Mouse (Mus musculus): Measurements from ENCODE around the gene Gatad1. TPM values are rescaled to one million over a fixed set of nuclear protein-coding genes. Genes with fewer than 3 reads are reported as not detected.
A peak's percentile ranks its signal among the peaks of the same experiment; 100 is the strongest.
"Not testable (repeated sequence)": the region's sequence is repeated elsewhere in the genome, so short reads cannot be mapped to it uniquely, and the experiment has no call there.

The Gatad1 gene
- polyA plus RNA-seq, 1 experiment: 64.7 TPM

DNA sequence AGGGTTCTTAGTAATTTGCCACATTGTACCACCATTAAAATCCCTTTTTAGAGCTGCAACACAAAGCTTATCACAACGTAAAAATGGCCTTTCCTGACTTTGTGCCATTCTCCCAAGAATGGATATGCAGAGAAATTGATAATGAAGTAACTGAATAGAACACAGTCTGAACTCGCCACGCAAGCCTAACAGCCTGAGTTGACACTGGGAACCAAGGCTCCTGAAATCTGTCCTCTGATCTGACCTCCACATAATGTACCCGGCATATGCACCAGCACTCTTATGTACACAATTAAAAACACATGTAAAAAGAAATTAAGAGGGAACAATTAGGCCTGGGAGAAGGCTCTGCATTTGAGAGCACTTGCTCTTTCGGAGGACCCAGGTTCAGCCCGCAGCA, 11.7 kb downstream of the Gatad1 start:
- Histone ChIP-seq H3K4me3 (replicated peaks) (peak overlapping the region; percentile 76), H3K9me3 (no peaks in the 10 kb centered on the region), H3K4me1 (peaks cover 70% of the 10 kb centered on the region), H3K36me3 (replicated peaks; ENCODE audit: low read length) (peaks cover 56% of the 10 kb centered on the region), H3K27me3 (replicated peaks) (no peaks in the 10 kb centered on the region)
- no peak for TF ChIP-seq FLI1 (IDR thresholded peaks at IDR 0.05; ENCODE audit: low read length)
- TF ChIP-seq GATA1 (IDR thresholded peaks at IDR 0.05; ENCODE audit: borderline replicate concordance, low read length): no peak

- H3K36me3 ChIP-seq (replicated peaks; ENCODE audit: low read length): peaks cover 58% of the 10 kb centered on the region
- peaks cover 63% of the 10 kb centered on the region for H3K4me1 ChIP-seq
- no peak for TF ChIP-seq GATA1 (IDR thresholded peaks at IDR 0.05; ENCODE audit: borderline replicate concordance, low read length)
- TF ChIP-seq FLI1 (IDR thresholded peaks at IDR 0.05; ENCODE audit: low read length): no peak
- H3K9me3 ChIP-seq: no peaks in the 10 kb centered on the region
- H3K27me3 ChIP-seq (replicated peaks): no peaks in the 10 kb centered on the region
- no peak overlapping the region for H3K4me3 ChIP-seq (replicated peaks)
These were observed 12.4 kb downstream of the Gatad1 start for GRCm38 (mm10) chr5:3644621-3645020.

DNA sequence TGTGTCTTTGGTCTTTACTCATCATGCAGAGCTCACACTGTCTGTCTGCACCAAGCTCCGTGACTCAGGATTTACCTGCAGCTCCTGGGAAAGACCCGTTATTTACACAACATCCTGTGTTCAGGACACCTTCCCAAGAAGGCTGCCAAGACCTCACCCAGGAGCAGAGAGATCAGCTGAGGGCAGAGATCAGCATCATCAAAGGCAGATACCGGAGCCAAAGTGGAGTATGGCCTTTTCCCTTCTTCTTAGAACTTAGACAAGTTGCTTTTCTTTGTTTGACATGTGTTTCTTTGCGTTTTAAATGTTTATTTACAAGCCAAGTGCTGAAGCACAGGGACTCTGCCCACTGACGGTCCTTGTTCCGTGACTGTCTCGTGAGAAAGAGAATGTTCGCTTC, 21.7 kb downstream of the Gatad1 start:
- no peaks in the 10 kb centered on the region for H3K9me3 ChIP-seq
- no peaks in the 10 kb centered on the region for H3K27me3 ChIP-seq (replicated peaks)
- no peak for TF ChIP-seq FLI1 (IDR thresholded peaks at IDR 0.05; ENCODE audit: low read length)
- no peak for TF ChIP-seq GATA1 (IDR thresholded peaks at IDR 0.05; ENCODE audit: borderline replicate concordance, low read length)
- no peak overlapping the region for H3K4me3 ChIP-seq (replicated peaks)
- peaks cover 72% of the 10 kb centered on the region for H3K36me3 ChIP-seq (replicated peaks; ENCODE audit: low read length)
- peaks cover 24% of the 10 kb centered on the region for H3K4me1 ChIP-seq

- Histone ChIP-seq H3K36me3 (replicated peaks; ENCODE audit: low read length) (peaks cover 77% of the 10 kb centered on the region), H3K4me1 (peaks cover 24% of the 10 kb centered on the region), H3K9me3 (no peaks in the 10 kb centered on the region), H3K4me3 (replicated peaks) (no peak overlapping the region), H3K27me3 (replicated peaks) (no peaks in the 10 kb centered on the region)
- TF ChIP-seq FLI1 (IDR thresholded peaks at IDR 0.05; ENCODE audit: low read length) (no peak), GATA1 (IDR thresholded peaks at IDR 0.05; ENCODE audit: borderline replicate concordance, low read length) (no peak)
These were observed 23.0 kb downstream of the Gatad1 start for GRCm38 (mm10) chr5:3633951-3634350.

GRCm38 (mm10) chr5:3633315-3633714, 23.7 kb downstream of the Gatad1 start:
- no peak overlapping the region for H3K4me3 ChIP-seq (replicated peaks)
- peaks cover 78% of the 10 kb centered on the region for H3K36me3 ChIP-seq (replicated peaks; ENCODE audit: low read length)
- no peak for TF ChIP-seq GATA1 (IDR thresholded peaks at IDR 0.05; ENCODE audit: borderline replicate concordance, low read length)
- peaks cover 24% of the 10 kb centered on the region for H3K4me1 ChIP-seq
- H3K9me3 ChIP-seq: no peaks in the 10 kb centered on the region
- H3K27me3 ChIP-seq (replicated peaks): no peaks in the 10 kb centered on the region

DNA sequence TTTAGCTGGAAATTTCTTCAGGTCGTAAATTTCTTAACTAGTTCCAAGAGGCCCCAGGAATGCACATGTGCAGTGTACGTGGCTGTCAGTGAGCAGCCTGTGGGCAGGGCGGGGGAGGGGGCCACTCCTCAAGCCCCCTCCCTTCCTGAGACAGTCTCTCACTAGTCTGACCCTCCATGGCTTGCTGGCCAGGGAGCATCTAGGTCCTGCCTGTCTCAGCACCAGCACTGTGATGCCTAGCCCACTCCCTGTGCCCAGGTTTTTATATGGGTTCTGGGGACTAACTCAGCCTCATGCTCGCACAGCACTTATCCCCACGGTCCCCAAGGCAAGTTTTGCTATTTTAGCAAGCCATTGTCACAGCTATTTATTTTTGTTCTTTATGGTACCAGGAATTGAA, 24.7 kb downstream of the Gatad1 start:
- H3K9me3 ChIP-seq: no peaks in the 10 kb centered on the region
- TF ChIP-seq GATA1 (IDR thresholded peaks at IDR 0.05; ENCODE audit: borderline replicate concordance, low read length) (no peak), FLI1 (IDR thresholded peaks at IDR 0.05; ENCODE audit: low read length) (no peak)
- no peaks in the 10 kb centered on the region for H3K27me3 ChIP-seq (replicated peaks)
- peaks cover 24% of the 10 kb centered on the region for H3K4me1 ChIP-seq
- peak overlapping the region; percentile 5 for H3K4me3 ChIP-seq (replicated peaks)
- peaks cover 79% of the 10 kb centered on the region for H3K36me3 ChIP-seq (replicated peaks; ENCODE audit: low read length)

- Histone ChIP-seq H3K36me3 (replicated peaks; ENCODE audit: low read length) (peaks cover 80% of the 10 kb centered on the region), H3K4me1 (peaks cover 24% of the 10 kb centered on the region), H3K9me3 (no peaks in the 10 kb centered on the region), H3K4me3 (replicated peaks) (peak overlapping the region; percentile 42), H3K27me3 (replicated peaks) (no peaks in the 10 kb centered on the region)
- TF ChIP-seq FLI1 (IDR thresholded peaks at IDR 0.05; ENCODE audit: low read length) (no peak), GATA1 (IDR thresholded peaks at IDR 0.05; ENCODE audit: borderline replicate concordance, low read length) (no peak)
These were observed 25.3 kb downstream of the Gatad1 start for GRCm38 (mm10) chr5:3631512-3632271.

DNA sequence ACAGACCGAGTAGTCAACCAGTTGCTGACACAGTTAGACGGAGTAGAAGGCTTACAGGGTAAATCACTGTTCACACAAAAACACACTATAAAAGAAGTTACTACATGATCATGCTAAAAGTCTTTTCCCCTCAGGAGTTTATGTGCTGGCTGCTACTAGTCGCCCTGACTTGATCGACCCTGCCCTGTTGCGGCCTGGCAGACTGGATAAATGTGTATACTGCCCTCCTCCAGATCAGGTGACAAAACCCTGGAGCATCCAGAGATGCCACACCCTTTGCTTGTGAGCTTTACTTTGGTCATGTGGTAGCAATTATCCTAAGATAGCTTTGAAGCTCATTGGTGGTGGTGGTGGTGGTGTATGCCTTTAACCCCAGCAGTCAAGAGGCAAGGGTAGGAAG, 26.9 kb downstream of the Gatad1 start:
- Histone ChIP-seq H3K36me3 (replicated peaks; ENCODE audit: low read length) (peaks cover 80% of the 10 kb centered on the region), H3K9me3 (no peaks in the 10 kb centered on the region), H3K4me3 (replicated peaks) (no peak overlapping the region), H3K27me3 (replicated peaks) (no peaks in the 10 kb centered on the region), H3K4me1 (peaks cover 24% of the 10 kb centered on the region)
- TF ChIP-seq FLI1 (IDR thresholded peaks at IDR 0.05; ENCODE audit: low read length): no peak
- no peak for TF ChIP-seq GATA1 (IDR thresholded peaks at IDR 0.05; ENCODE audit: borderline replicate concordance, low read length)

DNA sequence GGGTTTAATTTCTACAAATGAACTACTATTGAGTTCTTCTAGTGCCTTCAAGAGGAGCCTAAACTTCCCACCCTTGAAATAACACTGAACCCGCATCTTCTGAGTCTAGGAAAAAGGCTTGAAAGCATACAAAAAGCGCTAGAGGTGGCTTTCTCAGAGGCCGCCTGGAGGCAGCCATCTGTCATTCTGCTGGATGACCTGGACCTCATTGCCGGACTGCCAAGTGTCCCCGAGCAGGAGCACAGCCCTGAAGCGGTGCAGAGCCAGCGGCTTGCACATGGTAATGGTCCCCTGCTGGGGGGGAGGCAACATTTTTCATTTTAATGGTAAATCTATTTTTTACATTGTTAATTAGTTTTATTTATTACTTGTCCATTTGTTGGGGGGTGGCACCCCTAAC, 36.5 kb downstream of the Gatad1 start:
- TF ChIP-seq FLI1 (IDR thresholded peaks at IDR 0.05; ENCODE audit: low read length) (no peak), GATA1 (IDR thresholded peaks at IDR 0.05; ENCODE audit: borderline replicate concordance, low read length) (no peak)
- Histone ChIP-seq H3K9me3 (no peaks in the 10 kb centered on the region), H3K4me1 (no peaks in the 10 kb centered on the region), H3K27me3 (replicated peaks) (no peaks in the 10 kb centered on the region), H3K36me3 (replicated peaks; ENCODE audit: low read length) (peaks cover 90% of the 10 kb centered on the region), H3K4me3 (replicated peaks) (no peak overlapping the region)

- not testable (repeated sequence) for H3K9me3 ChIP-seq; H3K27me3 ChIP-seq (replicated peaks); H3K4me3 ChIP-seq (replicated peaks); H3K4me1 ChIP-seq
- peaks cover 74% of the 10 kb centered on the region for H3K36me3 ChIP-seq (replicated peaks; ENCODE audit: low read length)
These were observed 45.1 kb downstream of the Gatad1 start for GRCm38 (mm10) chr5:3611835-3612234.

DNA sequence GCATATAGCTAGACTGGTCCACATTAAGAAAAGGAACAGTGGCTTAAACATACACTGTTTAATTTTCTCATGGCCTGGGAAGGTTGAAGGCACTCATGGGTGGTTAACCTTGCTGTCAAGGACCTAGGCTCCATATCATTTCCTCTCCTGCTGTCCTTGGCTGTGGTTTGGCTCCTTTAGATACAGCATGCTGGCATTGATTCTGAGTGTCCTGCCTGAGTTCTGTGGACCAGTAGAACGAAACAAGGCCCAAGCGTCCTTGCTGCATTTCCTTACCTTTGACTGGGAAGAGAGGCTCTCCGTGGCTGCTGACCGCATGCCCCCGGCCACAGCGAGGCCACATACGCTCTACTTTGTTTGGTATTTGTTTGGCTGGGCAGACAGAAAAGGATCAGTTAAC, 47.7 kb downstream of the Gatad1 start:
- Histone ChIP-seq H3K36me3 (replicated peaks; ENCODE audit: low read length) (peaks cover 75% of the 10 kb centered on the region), H3K27me3 (replicated peaks) (no peaks in the 10 kb centered on the region), H3K4me3 (replicated peaks) (no peak overlapping the region), H3K9me3 (no peaks in the 10 kb centered on the region), H3K4me1 (peaks cover 6% of the 10 kb centered on the region)
- no peak for TF ChIP-seq FLI1 (IDR thresholded peaks at IDR 0.05; ENCODE audit: low read length)
- no peak for TF ChIP-seq GATA1 (IDR thresholded peaks at IDR 0.05; ENCODE audit: borderline replicate concordance, low read length)

Measured in megakaryocyte, embryonic 14.5 days (primary cell).